Mouse (Mus musculus) gastrocnemius, postnatal 10 days (tissue): ENCODE data around the gene Gm10644. TPM values are rescaled to one million over a fixed set of nuclear protein-coding genes. Genes with fewer than 3 reads are reported as not detected.
A peak's percentile ranks its signal among the peaks of the same experiment; 100 is the strongest.

Experiments used
- DNase-seq: peaks from one replicate; pipeline ENCODE4 v3.0.0; 2021; ENCODE audit warnings: mixed read lengths
- total RNA-seq, 2 experiments: library from RNA; stranded (reverse); gene quantifications; 2 replicates each; pipeline ENCODE4 v1.2.3; 2021

Gm10644 gene
- total RNA-seq, 2 experiments from 2014 or later: 0.32 TPM; not detected in 1

GRCm38 (mm10) chr8:83980845-83981244 is 25.8 kb upstream of the Gm10644 start:
- DNase-seq: peak; percentile 73

- DNase-seq: peak; percentile 56
These were observed 25.2 kb upstream of the Gm10644 start for GRCm38 (mm10) chr8:83980250-83980649.

GRCm38 (mm10) chr8:83978200-83978599 is 23.2 kb upstream of the Gm10644 start:
- no peak for DNase-seq

GRCm38 (mm10) chr8:83977646-83978045 is 22.6 kb upstream of the Gm10644 start:
- DNase-seq: no peak

GRCm38 (mm10) chr8:83976779-83977350 is 21.9 kb upstream of the Gm10644 start:
- DNase-seq: no peak

GRCm38 (mm10) chr8:83976101-83976630 is 21.2 kb upstream of the Gm10644 start:
- DNase-seq: no peak

- DNase-seq: no peak
These were observed 19.5 kb upstream of the Gm10644 start for GRCm38 (mm10) chr8:83974521-83974920.

- DNase-seq: peak; percentile 50
These were observed 18.4 kb upstream of the Gm10644 start for GRCm38 (mm10) chr8:83973161-83974031.

- peak; percentile 94 for DNase-seq
These were observed 17.4 kb upstream of the Gm10644 start, which contains the start of gene Prkaca for GRCm38 (mm10) chr8:83972150-83973120. Gene Prkaca, plus strand, starts transcription at chr8:83972993.

- DNase-seq: no peak
These were observed 16.7 kb upstream of the Gm10644 start for GRCm38 (mm10) chr8:83971661-83972060.

GRCm38 (mm10) chr8:83971121-83971520 is 16.1 kb upstream of the Gm10644 start:
- no peak for DNase-seq

GRCm38 (mm10) chr8:83967701-83968100 is 12.7 kb upstream of the Gm10644 start:
- no peak for DNase-seq

- peak; percentile 38 for DNase-seq
These were observed 9.2 kb upstream of the Gm10644 start for GRCm38 (mm10) chr8:83964015-83964765.

GRCm38 (mm10) chr8:83956789-83957188 is 1.8 kb upstream of the Gm10644 start:
- no peak for DNase-seq

- DNase-seq: no peak
These were observed 883 bp upstream of the Gm10644 start for GRCm38 (mm10) chr8:83955958-83956218.

GRCm38 (mm10) chr8:83954749-83955105 is 278 bp downstream of the Gm10644 start:
- no peak for DNase-seq

GRCm38 (mm10) chr8:83945540-83945939 is 9.5 kb downstream of the Gm10644 start:
- DNase-seq: no peak

GRCm38 (mm10) chr8:83942446-83942845 is 12.6 kb downstream of the Gm10644 start:
- no peak for DNase-seq

GRCm38 (mm10) chr8:83941066-83941677 is 13.8 kb downstream of the Gm10644 start:
- no peak for DNase-seq

- DNase-seq: no peak
These were observed 16.7 kb downstream of the Gm10644 start for GRCm38 (mm10) chr8:83938330-83938729.

- no peak for DNase-seq
These were observed 17.4 kb downstream of the Gm10644 start for GRCm38 (mm10) chr8:83937645-83938044.
